Mouse (Mus musculus) inflammation-experienced regulatory T-cells, adult 6 months (primary cell): ENCODE measurements around the gene Map3k6. TPM values are rescaled to one million over a fixed set of nuclear protein-coding genes. Genes with fewer than 3 reads are reported as not detected.

Source experiments
- ATAC-seq: one replicate; pipeline ENCODE4 v1.8.0; 2017
- polyA plus RNA-seq, 3 experiments: library from polyadenylated mRNA; unstranded; fragments of 100-300 nt; shearing (Covaris generic); gene quantifications; one replicate each; pipeline ENCODE4 v1.2.1; 2017

Map3k6 gene
- polyA plus RNA-seq, 3 experiments from 2014 or later, result 0.57 TPM; not detected in 2

GRCm38 (mm10) chr4:133255392-133255791, 14.8 kb downstream of the Map3k6 start:
- ATAC-seq, result no peak

GRCm38 (mm10) chr4:133256820-133257219, 16.2 kb downstream of the Map3k6 start:
- ATAC-seq, result no peak

DNA sequence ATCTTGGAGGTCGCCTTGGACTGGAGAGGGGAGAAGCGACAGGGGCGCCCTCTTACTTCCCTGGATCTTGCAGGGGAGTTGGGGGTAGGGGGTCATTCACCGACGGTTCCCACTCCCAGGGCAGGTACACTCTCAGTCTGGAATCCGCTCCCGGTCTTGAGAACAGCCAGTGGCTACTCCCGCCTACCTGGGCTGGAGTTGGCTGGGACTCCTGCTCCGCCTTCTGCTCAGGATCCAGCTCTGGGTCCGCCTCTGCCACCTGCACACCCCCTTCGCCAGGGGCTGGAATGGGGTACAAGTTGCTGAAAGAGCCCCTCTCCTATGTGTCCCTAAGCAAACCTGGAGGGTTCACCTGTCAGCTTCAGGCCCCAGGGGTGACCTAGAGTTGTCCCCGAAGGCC, 16.6 kb downstream of the Map3k6 start:
- no peak for ATAC-seq

DNA sequence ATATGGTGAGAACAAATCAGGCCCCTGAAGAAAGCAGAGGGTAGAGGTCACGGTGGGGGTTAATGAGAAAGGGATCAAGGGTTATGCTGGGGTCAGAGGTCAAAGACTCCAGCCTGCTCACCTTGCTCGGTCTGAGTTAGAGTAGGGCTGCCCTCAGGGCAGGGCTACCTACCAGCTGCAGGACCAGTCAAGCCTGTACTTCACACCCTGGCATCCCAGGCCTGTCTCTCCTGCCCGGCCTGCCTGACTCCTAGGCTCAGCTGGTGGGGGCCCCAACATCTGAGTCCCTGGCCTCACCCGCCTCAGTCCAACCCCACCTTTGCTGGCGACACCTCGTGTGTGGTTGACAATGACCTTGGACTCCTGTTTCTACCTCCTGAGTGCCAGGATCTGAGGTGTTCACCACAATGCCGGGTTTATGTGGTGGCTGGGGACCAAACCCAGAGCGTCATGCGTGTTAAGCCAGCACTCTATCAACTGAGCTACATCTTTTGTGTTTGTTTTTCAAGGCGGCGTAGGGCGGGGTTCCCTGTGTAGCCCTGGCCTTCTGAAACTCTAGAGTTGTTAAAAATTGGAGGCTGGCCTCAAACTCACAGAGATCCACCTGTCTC, 17.3 kb downstream of the Map3k6 start:
- no peak for ATAC-seq

- ATAC-seq, result peak; percentile 65
These were observed 21.2 kb downstream of the Map3k6 start for GRCm38 (mm10) chr4:133261641-133262374.

DNA sequence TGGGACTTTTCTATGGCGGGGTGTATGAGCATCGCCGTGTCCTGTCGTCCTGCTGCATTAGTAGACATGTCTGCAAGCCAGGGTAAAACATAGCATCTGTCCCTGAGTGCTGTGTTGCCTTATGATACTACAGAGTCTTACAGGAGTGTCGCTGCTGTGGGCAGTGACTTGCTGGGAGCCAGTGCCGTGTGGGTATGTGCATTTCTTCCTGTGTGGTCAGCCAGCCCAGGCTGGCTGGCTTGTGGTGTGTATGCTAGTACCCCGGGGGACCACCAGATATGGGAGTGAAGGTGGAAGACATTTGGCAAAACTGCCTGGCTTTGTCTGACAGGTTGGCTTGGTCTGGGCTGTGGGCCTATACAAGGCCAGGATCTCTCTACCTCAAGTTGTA, 21.8 kb downstream of the Map3k6 start:
- ATAC-seq, result no peak

- ATAC-seq, result peak; percentile 64
These were observed 22.3 kb downstream of the Map3k6 start, which contains the start of gene Sytl1 for GRCm38 (mm10) chr4:133262882-133263281. Gene Sytl1, minus strand, starts transcription at chr4:133263113.

GRCm38 (mm10) chr4:133263756-133264155, 23.1 kb downstream of the Map3k6 start:
- peak; percentile 22 for ATAC-seq

GRCm38 (mm10) chr4:133264559-133264958, 23.9 kb downstream of the Map3k6 start:
- ATAC-seq, result no peak

DNA sequence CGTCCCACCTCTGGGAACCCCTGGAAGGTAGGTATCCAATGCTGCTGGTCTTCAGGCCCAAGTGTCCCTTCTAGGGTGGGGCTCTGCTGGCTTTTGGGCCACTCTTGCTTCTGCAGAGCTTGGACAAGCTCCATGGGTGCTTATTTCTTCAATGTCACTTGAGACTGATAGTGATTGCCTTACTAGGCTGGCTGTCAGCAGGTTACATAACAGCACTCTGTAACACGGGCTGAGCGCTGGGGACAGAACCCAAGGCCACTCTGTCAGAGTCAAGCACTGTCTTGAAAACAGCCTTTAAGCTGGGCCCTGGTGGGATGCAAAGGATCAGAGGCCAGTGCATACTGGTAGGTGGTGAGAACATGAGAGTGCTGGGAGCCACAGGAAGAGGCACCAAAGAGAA, 24.7 kb downstream of the Map3k6 start:
- no peak for ATAC-seq

DNA sequence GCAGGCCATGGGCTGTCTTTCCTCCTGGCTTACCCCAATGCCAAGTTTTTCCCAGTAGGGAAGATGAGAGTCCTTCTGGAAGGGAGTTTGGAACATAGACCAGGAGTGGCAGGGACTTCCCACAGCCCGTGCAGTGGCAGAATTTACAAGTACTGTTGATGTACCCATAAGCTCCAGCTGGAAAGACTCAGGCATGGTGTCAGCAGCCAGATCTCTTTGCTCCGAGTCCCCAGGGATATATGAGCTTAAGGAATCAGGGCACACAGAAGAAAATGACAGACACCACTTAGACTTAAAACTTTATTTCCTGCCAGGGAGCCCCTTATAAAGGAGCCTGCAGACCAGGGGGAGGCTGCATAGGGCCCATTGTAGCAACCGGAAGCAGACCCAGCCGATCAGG, 25.1 kb downstream of the Map3k6 start:
- ATAC-seq, result no peak

DNA sequence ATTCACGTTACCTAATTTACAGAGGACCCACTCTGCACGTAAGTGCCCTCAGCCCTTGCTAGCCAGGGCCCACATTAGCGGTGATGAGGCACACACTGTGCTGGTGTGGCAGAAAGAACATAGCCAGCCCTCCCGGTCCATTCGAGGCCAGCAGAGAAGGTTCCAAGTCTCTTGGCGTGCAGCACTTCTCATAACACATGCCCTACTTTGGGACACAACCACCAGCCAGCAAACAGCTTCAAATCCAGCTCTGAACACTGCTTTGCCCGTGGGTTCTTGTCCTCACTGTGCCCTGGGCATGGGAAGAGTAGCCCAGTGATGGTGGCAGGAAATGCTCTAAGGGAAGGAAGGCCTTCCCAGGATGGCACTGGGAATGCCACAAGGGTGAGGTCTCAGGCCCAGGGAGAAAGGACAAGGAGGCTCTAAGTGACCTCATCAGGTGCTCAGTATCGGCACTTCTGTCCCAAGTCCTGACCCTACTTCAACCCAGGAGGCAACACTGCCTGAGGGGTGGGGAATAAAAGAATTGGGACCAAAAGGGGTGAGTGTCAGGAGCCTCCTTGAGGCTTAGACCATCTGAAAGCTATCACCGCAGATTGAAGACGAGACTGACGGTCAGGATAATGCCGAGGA, 25.7 kb downstream of the Map3k6 start:
- ATAC-seq, result no peak

GRCm38 (mm10) chr4:133268931-133269330, 28.3 kb downstream of the Map3k6 start:
- ATAC-seq, result no peak

- no peak for ATAC-seq
These were observed 29.0 kb downstream of the Map3k6 start for GRCm38 (mm10) chr4:133269596-133269995.

DNA sequence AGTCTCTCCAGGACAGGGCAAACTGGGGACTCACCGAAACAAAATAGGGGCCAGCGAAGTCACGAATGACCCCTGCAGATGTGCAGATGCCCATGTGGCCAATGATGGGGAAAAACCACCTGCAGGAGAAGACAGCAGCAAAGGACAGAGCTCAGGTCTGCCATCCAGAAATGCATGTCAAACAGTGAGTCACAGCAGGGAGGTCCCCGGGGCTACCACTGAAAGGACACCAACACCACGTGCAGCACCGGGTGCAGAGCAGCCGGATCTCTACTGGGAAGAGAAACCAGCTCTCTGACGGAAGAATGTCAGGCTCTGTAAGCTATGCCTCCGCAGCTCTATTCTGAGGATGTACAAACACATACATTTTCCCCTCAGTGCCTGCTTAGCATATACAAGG, 30.3 kb downstream of the Map3k6 start:
- no peak for ATAC-seq

- ATAC-seq, result peak; percentile 84
These were observed 36.7 kb downstream of the Map3k6 start, which contains the start of gene Tmem222 for GRCm38 (mm10) chr4:133277104-133278026. Gene Tmem222, minus strand, starts transcription at chr4:133277792.

DNA sequence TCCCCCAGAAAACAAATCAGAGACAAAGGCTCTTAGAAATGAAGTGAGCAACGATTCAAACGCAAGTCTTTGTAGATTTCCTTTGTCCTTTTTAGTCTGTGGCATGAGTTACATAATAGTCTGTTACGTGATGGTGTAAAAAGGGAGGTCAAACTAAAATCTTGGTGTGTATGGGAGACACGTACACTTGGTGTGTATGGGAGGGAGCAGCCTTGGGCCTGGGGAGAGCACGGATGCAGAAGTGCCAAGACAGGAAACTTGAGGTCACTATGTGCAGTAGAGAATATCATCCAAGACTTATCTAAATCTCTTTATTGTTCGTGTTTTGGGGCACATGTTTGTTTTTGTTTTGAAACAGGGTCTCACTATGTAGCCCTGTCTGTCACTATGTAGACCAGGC, 37.4 kb downstream of the Map3k6 start:
- peak; percentile 23 for ATAC-seq

- ATAC-seq, result no peak
These were observed 37.9 kb downstream of the Map3k6 start for GRCm38 (mm10) chr4:133278482-133278881.

DNA sequence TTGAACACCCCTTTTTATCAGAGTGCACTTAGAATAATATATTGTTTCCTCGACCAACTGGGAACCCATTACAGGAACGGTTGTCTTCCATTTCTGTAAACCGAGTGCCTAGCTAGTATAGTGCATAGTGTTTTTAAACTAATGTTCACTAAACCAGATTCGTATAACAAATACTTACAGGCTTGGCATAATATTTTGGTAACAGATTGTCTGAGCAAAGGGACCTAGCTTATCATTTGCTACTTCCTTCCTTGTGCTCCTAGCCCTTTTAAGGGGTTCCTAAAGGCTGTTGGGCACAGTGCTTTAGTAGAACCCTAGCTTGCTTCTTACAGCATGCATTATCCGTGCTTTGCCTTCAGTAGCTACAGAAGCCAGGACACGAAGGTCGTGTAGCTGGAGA, 40.9 kb downstream of the Map3k6 start:
- no peak for ATAC-seq

GRCm38 (mm10) chr4:133281951-133282481, 41.4 kb downstream of the Map3k6 start:
- ATAC-seq, result no peak

GRCm38 (mm10) chr4:133282656-133283055, 42.0 kb downstream of the Map3k6 start:
- ATAC-seq, result no peak

GRCm38 (mm10) chr4:133285299-133285698, 44.7 kb downstream of the Map3k6 start:
- ATAC-seq, result no peak
